Mouse (Mus musculus): ENCODE results near the gene F5. TPM values are rescaled to one million over a fixed set of nuclear protein-coding genes. Genes with fewer than 3 reads are reported as not detected.

F5 gene
- total and polyA plus RNA-seq, 2 experiments: 77.7 to 157 TPM

- Histone ChIP-seq H3K27me3 (ENCODE audit: control insufficient read depth, insufficient read depth, low read length) (no peaks in the 10 kb centered on the region), H3K4me1 (ENCODE audit: control insufficient read depth, insufficient read depth, low read length) (no peaks in the 10 kb centered on the region), H3K79me2 (ENCODE audit: control insufficient read depth, insufficient read depth, low read length) (no peaks in the 10 kb centered on the region), H3K4me3 (ENCODE audit: insufficient read depth, low read depth, low read length) (no peak overlapping the region), H3K36me3 (ENCODE audit: control insufficient read depth, insufficient read depth, low read length) (no peaks in the 10 kb centered on the region), H3K9ac (ENCODE audit: low read depth, low read length) (no peak overlapping the region), H3K27ac (replicated peaks; ENCODE audit: insufficient read depth, low read depth, low read length) (no peak overlapping the region)
- no peak for TF ChIP-seq POLR2A (IDR thresholded peaks at IDR 0.05; ENCODE audit: extremely low read depth, insufficient read depth, low read length)
- no peak for TF ChIP-seq CTCF (IDR thresholded peaks at IDR 0.05; ENCODE audit: low read depth, low read length)
- DNase-seq (ENCODE audit: extremely low read depth, low read depth, low spot score): no peak
- 78% methylated on average over 6 of the region's 6 CpGs for WGBS
Observed at GRCm38 (mm10) chr1:164115647-164116046, 36.0 kb upstream of the F5 start.

- no peak for DNase-seq (ENCODE audit: extremely low read depth, low read depth, low spot score)
- no peak overlapping the region for H3K4me3 ChIP-seq (ENCODE audit: insufficient read depth, low read depth, low read length)
- WGBS: 94% methylated on average over 6 of the region's 6 CpGs
- no peak overlapping the region for H3K27ac ChIP-seq (replicated peaks; ENCODE audit: insufficient read depth, low read depth, low read length)
- H3K4me1 ChIP-seq (ENCODE audit: control insufficient read depth, insufficient read depth, low read length): no peaks in the 10 kb centered on the region
- TF ChIP-seq POLR2A (IDR thresholded peaks at IDR 0.05; ENCODE audit: extremely low read depth, insufficient read depth, low read length) (no peak), CTCF (IDR thresholded peaks at IDR 0.05; ENCODE audit: low read depth, low read length) (no peak)
- no peak overlapping the region for H3K9ac ChIP-seq (ENCODE audit: low read depth, low read length)
- H3K36me3 ChIP-seq (ENCODE audit: control insufficient read depth, insufficient read depth, low read length): no peaks in the 10 kb centered on the region
- no peaks in the 10 kb centered on the region for H3K79me2 ChIP-seq (ENCODE audit: control insufficient read depth, insufficient read depth, low read length)
- no peaks in the 10 kb centered on the region for H3K27me3 ChIP-seq (ENCODE audit: control insufficient read depth, insufficient read depth, low read length)
Observed at GRCm38 (mm10) chr1:164117869-164118268, 33.8 kb upstream of the F5 start.

- Histone ChIP-seq H3K4me1 (ENCODE audit: control insufficient read depth, insufficient read depth, low read length) (no peaks in the 10 kb centered on the region), H3K9ac (ENCODE audit: low read depth, low read length) (no peak overlapping the region), H3K36me3 (ENCODE audit: control insufficient read depth, insufficient read depth, low read length) (no peaks in the 10 kb centered on the region), H3K4me3 (ENCODE audit: insufficient read depth, low read depth, low read length) (no peak overlapping the region), H3K27ac (replicated peaks; ENCODE audit: insufficient read depth, low read depth, low read length) (no peak overlapping the region), H3K79me2 (ENCODE audit: control insufficient read depth, insufficient read depth, low read length) (no peaks in the 10 kb centered on the region), H3K27me3 (ENCODE audit: control insufficient read depth, insufficient read depth, low read length) (no peaks in the 10 kb centered on the region)
- peak; percentile 4 for DNase-seq (ENCODE audit: extremely low read depth, low read depth, low spot score)
- TF ChIP-seq POLR2A (IDR thresholded peaks at IDR 0.05; ENCODE audit: extremely low read depth, insufficient read depth, low read length) (no peak), CTCF (IDR thresholded peaks at IDR 0.05; ENCODE audit: low read depth, low read length) (no peak)
- 66% methylated on average over 3 of the region's 3 CpGs for WGBS
Observed at GRCm38 (mm10) chr1:164119892-164120776, 31.5 kb upstream of the F5 start.

- 81% methylated on average over 3 of the region's 3 CpGs for WGBS
- Histone ChIP-seq H3K79me2 (ENCODE audit: control insufficient read depth, insufficient read depth, low read length) (no peaks in the 10 kb centered on the region), H3K36me3 (ENCODE audit: control insufficient read depth, insufficient read depth, low read length) (no peaks in the 10 kb centered on the region), H3K27me3 (ENCODE audit: control insufficient read depth, insufficient read depth, low read length) (no peaks in the 10 kb centered on the region), H3K4me3 (ENCODE audit: insufficient read depth, low read depth, low read length) (no peak overlapping the region), H3K9ac (ENCODE audit: low read depth, low read length) (no peak overlapping the region), H3K4me1 (ENCODE audit: control insufficient read depth, insufficient read depth, low read length) (no peaks in the 10 kb centered on the region), H3K27ac (replicated peaks; ENCODE audit: insufficient read depth, low read depth, low read length) (no peak overlapping the region)
- no peak for DNase-seq (ENCODE audit: extremely low read depth, low read depth, low spot score)
- TF ChIP-seq POLR2A (IDR thresholded peaks at IDR 0.05; ENCODE audit: extremely low read depth, insufficient read depth, low read length) (no peak), CTCF (IDR thresholded peaks at IDR 0.05; ENCODE audit: low read depth, low read length) (no peak)
Observed at GRCm38 (mm10) chr1:164120777-164121158, 30.9 kb upstream of the F5 start.

- no peak for DNase-seq (ENCODE audit: extremely low read depth, low read depth, low spot score)
- TF ChIP-seq POLR2A (IDR thresholded peaks at IDR 0.05; ENCODE audit: extremely low read depth, insufficient read depth, low read length) (no peak), CTCF (IDR thresholded peaks at IDR 0.05; ENCODE audit: low read depth, low read length) (no peak)
- Histone ChIP-seq H3K27me3 (ENCODE audit: control insufficient read depth, insufficient read depth, low read length) (no peaks in the 10 kb centered on the region), H3K9ac (ENCODE audit: low read depth, low read length) (no peak overlapping the region), H3K4me1 (ENCODE audit: control insufficient read depth, insufficient read depth, low read length) (no peaks in the 10 kb centered on the region), H3K79me2 (ENCODE audit: control insufficient read depth, insufficient read depth, low read length) (no peaks in the 10 kb centered on the region), H3K4me3 (ENCODE audit: insufficient read depth, low read depth, low read length) (no peak overlapping the region), H3K27ac (replicated peaks; ENCODE audit: insufficient read depth, low read depth, low read length) (no peak overlapping the region), H3K36me3 (ENCODE audit: control insufficient read depth, insufficient read depth, low read length) (no peaks in the 10 kb centered on the region)
- 72% methylated on average over 3 of the region's 3 CpGs for WGBS
Observed at GRCm38 (mm10) chr1:164123836-164124235, 27.8 kb upstream of the F5 start.

- 76% methylated on average over 3 of the region's 3 CpGs for WGBS
- TF ChIP-seq CTCF (IDR thresholded peaks at IDR 0.05; ENCODE audit: low read depth, low read length) (no peak), POLR2A (IDR thresholded peaks at IDR 0.05; ENCODE audit: extremely low read depth, insufficient read depth, low read length) (no peak)
- no peak overlapping the region for H3K9ac ChIP-seq (ENCODE audit: low read depth, low read length)
Observed at GRCm38 (mm10) chr1:164130013-164130412, 21.6 kb upstream of the F5 start.

More at GRCm38 (mm10) chr1:164130013-164130412, 21.6 kb upstream of the F5 start:
- no peaks in the 10 kb centered on the region for H3K36me3 ChIP-seq (ENCODE audit: control insufficient read depth, insufficient read depth, low read length)
- no peak for DNase-seq (ENCODE audit: extremely low read depth, low read depth, low spot score)
- H3K4me1 ChIP-seq (ENCODE audit: control insufficient read depth, insufficient read depth, low read length): no peaks in the 10 kb centered on the region
- H3K27me3 ChIP-seq (ENCODE audit: control insufficient read depth, insufficient read depth, low read length): no peaks in the 10 kb centered on the region
- H3K27ac ChIP-seq (replicated peaks; ENCODE audit: insufficient read depth, low read depth, low read length): no peak overlapping the region
- no peak overlapping the region for H3K4me3 ChIP-seq (ENCODE audit: insufficient read depth, low read depth, low read length)
- no peaks in the 10 kb centered on the region for H3K79me2 ChIP-seq (ENCODE audit: control insufficient read depth, insufficient read depth, low read length)

Data from liver, adult 2 months (tissue).